Mouse (Mus musculus): ENCODE data around the gene Snx9. TPM values are rescaled to one million over a fixed set of nuclear protein-coding genes. Genes with fewer than 3 reads are reported as not detected.

Snx9 gene
- polyA plus RNA-seq, 2 experiments: 9.4 to 11.6 TPM

DNA sequence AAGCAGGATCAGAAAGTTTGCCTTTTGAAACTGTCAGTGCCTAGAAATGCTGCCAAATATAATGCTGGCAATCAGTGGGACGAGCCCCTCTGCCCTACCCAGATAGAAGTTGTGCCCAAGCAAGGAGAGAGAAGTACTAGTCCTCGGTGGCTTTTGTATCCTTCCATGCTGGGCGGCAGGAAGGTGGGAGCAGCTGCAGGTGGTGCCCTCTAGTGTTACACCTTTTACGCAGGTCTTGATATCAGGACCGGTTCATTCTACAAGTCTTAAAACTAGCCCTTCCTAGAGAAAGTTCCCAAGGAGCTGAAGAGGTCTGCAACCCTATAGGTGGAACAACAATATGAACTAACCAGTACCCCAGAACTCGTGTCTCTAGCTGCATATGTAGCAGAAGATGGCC, 139.7 kb downstream of the Snx9 start:
- no peak overlapping the region for H3K4me2 ChIP-seq (ENCODE audit: low read depth)
- H3K9me3 ChIP-seq (ENCODE audit: control insufficient read depth, low read length): no peaks in the 10 kb centered on the region
- no peak overlapping the region for H3K4me3 ChIP-seq (ENCODE audit: insufficient read depth in 1 of 2, low read depth in 2 of 2, low read length in 2 of 2)
- H3K27ac ChIP-seq: no peak overlapping the region
- DNase-seq (ENCODE audit: low read depth in 3 of 3, low spot score in 3 of 3) (no peak), ATAC-seq (ENCODE audit: insufficient read depth) (no peak)
- WGBS (ENCODE audit: insufficient replicate concordance): 30% methylated on average over 6 of the region's 6 CpGs
- peaks cover 0 to 25% of the 10 kb centered on the region in 2 experiments; a peak in 2 of 4 replicates for H3K4me1 ChIP-seq (replicated peaks; ENCODE audit: control insufficient read depth in 2 of 2, insufficient read depth in 2 of 2, low read length in 1 of 2)
- H3K36me3 ChIP-seq (replicated peaks; ENCODE audit: control insufficient read depth, insufficient read depth, low read depth): no peaks in the 10 kb centered on the region
- TF ChIP-seq EP300 (IDR thresholded peaks at IDR 0.05; ENCODE audit: low read depth): no peak
- peak; percentile 53 for TF ChIP-seq CTCF (IDR thresholded peaks at IDR 0.05; ENCODE audit: low read depth)
- H3K27me3 ChIP-seq (ENCODE audit: control insufficient read depth, insufficient read depth, low read length): peaks cover 5% of the 10 kb centered on the region; the same call in 1 of the 2 replicates
- H3K9ac ChIP-seq (replicated peaks): no peak overlapping the region

Other genes with a start within 250 kb of the Snx9 start
- 1.3 and 1.9 TPM in 2 replicates for gene Synj2, start 100.0 kb downstream of the Snx9 start, polyA plus RNA-seq (2012; rRNA removed)
- gene Synj2, start 100.0 kb downstream of the Snx9 start, polyA plus RNA-seq (2014; fragmentation: Nextera tagmentation; extraction: Ambion mirVana): 1.6 TPM in 2 replicates
- 1.6 TPM in 2 replicates for gene Serac1, start 238.4 kb downstream of the Snx9 start, polyA plus RNA-seq (2012; rRNA removed)
- gene Serac1, start 238.4 kb downstream of the Snx9 start, polyA plus RNA-seq (2014; fragmentation: Nextera tagmentation; extraction: Ambion mirVana): 0.69 and 1.5 TPM in 2 replicates
- gene Gtf2h5, start 238.5 kb downstream of the Snx9 start, polyA plus RNA-seq (2012; rRNA removed): 11.9 and 26.7 TPM in 2 replicates
- 82.3 and 84.0 TPM in 2 replicates for gene Gtf2h5, start 238.5 kb downstream of the Snx9 start, polyA plus RNA-seq (2014; fragmentation: Nextera tagmentation; extraction: Ambion mirVana)

Data from liver, embryonic 14.5 days (tissue).